Mouse (Mus musculus) left cerebral cortex, adult 2 months (tissue): ENCODE measurements at regions not wholly inside any gene's neighbourhood (a gene's known extent, or its start where the extent isn't known, plus 50 kb on each side); places are given as distances from the start of the nearest gene placed in this dataset.
A peak's percentile ranks its signal among the peaks of the same experiment; 100 is the strongest.

ENCODE experiments used
- DNase-seq, 2 experiments: peaks; one replicate each; pipeline ENCODE4 v3.0.0; 2021 to 2022; ENCODE audit warnings: low spot score in 2 of 2, mixed read lengths in 1 of 2; ENCODE audit errors: extremely low spot score in 1 of 2
- H3K27ac ChIP-seq: fragments of 200-600 bp; 2 replicates; pipeline ENCODE4 v1.8.1; 2022
- H3K4me3 ChIP-seq: fragments of 200-600 bp; 2 replicates; pipeline ENCODE4 v1.8.1; 2022
- CTCF ChIP-seq: fragments of 200-600 bp; IDR thresholded peaks from 2 replicates; pipeline ENCODE4 v1.8.1; 2022; ENCODE audit warnings: antibody characterized with exemption, mild to moderate bottlenecking, moderate library complexity
- intact Hi-C: fragments of 180-260 bp; cut with DNase I; formaldehyde crosslinking; loops from one replicate; pipeline ENCODE4 v1.15.1; 2025

DNA sequence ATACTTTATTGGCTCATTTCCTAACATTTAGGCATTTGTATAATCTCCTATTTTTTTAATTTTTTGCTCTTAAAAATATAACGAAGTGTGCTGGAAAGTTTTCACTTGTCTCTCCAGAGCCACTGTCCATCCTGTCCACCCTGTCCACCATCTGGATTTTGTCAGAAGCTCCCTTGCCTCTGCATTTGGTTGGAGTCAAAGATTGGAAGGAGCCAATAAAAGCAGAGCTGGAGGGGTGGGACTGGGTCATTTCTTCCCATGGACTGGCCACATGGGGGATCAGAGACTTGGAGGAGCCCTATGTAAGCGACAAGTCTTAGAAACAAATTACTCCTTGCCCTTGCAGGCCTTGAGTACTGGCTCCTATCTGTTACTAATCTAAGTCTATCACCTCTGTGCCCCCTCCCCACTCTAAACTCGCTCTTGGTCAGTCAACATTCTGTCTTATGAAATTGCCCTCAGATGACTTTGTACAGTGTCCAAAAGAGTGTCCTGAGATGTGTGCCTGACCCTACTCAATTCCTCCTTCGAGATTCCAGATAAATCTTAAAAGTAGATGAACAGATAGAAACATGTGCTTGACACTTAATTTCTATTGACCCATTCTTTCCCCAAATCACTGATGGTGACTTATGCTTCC, 303.3 kb downstream of the Nuak1 start:
- intact Hi-C loops: no loop called here
- Histone ChIP-seq H3K27ac (no peak overlapping the region), H3K4me3 (no peak overlapping the region)
- no peak for DNase-seq
- no peak for TF ChIP-seq CTCF

DNA sequence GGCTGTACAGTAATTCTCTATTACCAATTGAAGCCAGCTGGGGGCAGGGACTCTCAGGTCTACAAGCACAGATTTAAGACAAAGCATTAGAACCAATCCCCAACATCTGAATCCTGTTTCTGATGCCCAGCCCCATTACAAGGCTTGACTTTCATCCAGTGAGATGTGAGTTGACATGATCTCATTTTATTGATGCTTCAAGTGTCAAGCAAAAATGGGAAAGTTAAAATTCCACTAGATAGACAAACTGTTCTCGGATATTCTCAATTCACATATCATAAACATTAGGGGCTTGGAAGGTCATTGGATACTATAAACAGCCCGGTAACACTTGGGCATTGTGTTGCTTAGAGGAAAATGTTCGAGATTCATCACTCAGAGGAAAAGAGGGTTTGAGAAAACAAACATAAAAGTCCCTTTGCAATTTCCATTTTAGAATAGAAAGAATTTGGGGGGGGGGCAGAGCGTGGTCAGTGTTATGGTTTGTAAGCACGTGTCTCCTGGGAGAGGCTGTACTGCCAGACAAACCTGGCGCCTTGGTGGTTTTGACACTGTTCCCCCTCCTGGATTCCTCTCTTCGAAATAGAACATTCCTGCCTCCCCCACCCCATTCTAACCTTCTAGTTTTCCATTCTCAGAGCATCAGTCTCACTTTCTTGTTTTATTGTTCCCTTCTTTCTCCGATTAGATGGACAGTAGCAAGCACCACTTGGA, 297.5 kb downstream of the Nuak1 start:
- TF ChIP-seq CTCF: no peak
- no peak overlapping the region for H3K27ac ChIP-seq
- intact Hi-C loops: no loop called here
- DNase-seq: no peak
- no peak overlapping the region for H3K4me3 ChIP-seq

DNA sequence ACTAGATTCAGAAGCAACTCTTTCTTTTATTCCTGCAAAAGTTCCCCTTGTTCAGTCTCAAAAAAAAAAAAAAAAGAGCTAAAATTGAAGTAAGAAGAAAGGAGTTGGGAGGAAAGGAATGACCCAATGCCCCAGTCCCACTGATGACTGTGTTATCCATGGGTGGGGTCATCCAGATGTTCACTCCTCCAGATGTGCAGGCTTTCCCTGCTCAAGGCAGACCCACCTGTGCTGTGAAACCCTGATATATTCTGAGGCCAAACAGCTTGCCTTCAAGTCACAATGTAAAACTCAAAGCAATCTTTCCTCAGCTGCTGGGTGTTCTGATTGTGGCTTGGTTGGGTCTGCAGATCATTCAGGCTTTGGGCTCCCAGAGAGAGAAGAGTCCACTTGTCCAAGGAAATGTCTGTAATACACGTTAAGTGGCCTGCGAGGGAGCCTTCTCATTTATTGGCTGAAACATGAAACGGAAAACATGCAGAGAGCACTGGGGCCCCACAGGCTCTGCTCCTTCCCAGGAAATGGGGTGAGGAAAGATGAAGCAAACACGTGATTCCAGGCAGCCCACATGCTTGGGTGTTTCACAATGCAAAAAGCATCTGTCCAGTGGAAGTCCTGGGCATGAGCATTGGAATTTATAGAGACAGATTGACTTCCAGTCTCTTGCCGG, 296.6 kb downstream of the Nuak1 start:
- no peak for DNase-seq
- Histone ChIP-seq H3K4me3 (no peak overlapping the region), H3K27ac (no peak overlapping the region)
- TF ChIP-seq CTCF: no peak
- intact Hi-C loops: no loop called here

DNA sequence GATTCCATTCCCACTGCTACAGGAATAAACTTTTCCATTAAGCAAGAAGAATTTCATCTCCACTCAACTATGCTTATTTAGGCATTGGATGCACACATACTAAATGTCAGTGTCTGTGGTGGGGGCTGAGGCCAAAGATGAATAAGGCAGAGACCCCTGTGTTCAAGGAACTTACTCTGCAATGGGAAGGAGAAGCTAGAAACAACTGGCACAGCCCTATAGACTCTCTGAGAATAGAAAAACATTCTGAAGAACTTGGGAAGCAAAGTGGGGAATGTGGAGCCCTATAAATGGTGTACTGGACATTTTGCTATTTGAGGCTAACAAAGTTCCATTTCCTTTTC, 296.1 kb downstream of the Nuak1 start:
- Histone ChIP-seq H3K4me3 (no peak overlapping the region), H3K27ac (no peak overlapping the region)
- no peak for DNase-seq
- TF ChIP-seq CTCF: no peak
- intact Hi-C loops: no loop called here

DNA sequence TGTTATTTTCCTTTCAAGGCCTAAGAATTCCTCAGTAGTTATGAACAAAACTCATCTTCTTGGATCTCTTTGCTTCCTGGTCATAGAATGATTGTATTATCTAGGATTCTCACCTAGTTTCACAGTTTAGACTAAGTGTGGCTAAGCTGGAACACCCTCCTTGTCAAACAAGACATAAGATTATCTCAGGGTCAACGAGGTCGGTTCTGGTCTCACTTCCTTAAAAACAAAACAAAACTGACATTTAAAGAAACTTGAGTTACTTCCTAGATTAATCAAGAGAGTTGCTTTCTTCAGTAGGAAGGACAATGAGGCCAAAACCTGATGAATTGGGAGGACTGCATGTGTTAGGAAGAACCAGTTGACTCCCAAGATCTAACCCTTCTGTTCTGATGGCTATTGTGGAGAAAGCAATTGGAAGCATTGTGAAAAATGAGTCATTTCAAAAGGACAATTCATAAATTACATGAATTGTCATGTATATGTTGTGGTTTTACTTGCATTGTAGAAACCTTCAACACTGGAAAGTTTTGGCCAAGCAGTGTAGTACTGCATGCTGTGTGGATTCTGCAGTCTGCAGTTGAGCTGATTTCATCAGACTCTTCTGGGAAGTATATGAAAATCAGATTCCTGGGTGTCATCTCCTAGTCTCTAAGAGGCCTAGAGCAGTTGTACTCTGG, 293.0 kb downstream of the Nuak1 start:
- no peak for DNase-seq
- Histone ChIP-seq H3K27ac (no peak overlapping the region), H3K4me3 (no peak overlapping the region)
- no peak for TF ChIP-seq CTCF
- intact Hi-C loops: no loop called here

DNA sequence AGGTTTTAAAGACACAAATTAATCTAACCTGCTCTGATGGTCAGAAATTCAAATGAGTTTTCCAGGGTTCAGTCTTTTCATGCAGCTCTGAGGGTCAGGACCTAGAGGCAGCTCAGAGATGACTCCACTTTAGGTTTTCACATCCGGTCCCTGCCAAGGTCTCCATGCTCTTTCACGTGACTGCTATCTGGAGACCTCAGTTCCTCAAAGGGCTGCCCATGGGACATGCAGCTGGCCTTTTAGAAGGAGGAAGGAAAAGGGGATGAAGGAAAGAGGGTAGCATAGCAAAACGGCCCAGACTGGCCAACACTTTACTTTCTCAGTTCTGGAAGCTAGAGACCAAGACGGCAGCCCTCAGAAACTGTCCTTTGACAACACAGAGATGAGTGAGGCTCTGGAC, 276.6 kb downstream of the Nuak1 start:
- Histone ChIP-seq H3K27ac (no peak overlapping the region), H3K4me3 (no peak overlapping the region)
- DNase-seq: no peak
- intact Hi-C loops: loop anchor here (10.0 kb wide), 1 partner anchor 271 kb away; no protein-coding TSS in a partner anchor
- no peak for TF ChIP-seq CTCF

DNA sequence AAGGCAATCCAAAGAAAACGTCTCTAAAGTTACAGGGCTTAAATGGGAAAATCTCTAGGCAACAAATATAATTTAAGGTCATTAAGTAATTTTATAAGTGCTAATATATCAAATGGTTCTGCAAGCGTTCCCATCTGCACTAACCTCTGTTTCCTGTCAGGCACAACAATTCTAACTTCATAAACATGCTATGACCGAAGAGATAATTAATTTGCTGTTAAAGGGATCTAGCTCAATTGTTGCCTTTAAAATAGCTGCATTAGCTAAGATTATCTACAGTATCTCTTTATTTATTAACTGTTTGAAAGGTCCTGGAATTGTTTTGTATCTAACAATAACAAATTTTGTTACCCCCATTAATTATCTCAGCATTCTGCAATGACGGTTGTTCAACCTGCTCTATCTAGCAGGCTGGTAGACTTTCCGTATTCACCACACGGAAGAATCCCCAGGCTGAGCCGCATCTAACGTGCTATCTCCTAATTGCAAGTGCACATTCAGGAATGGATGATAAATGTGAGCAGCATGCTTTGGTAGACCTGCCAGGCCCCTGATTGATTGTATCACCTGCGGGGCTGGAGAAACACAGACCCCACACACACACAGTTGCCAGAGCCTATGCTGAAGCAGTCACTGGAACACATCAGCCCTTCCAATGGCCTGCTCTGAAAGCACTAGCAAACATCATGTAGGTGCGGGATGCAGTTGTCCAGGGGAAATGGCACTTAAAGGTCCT, 274.4 kb downstream of the Nuak1 start:
- DNase-seq: no peak
- TF ChIP-seq CTCF: no peak
- intact Hi-C loops: loop anchor here (10.0 kb wide), 1 partner anchor 269 kb away; no protein-coding TSS in a partner anchor
- Histone ChIP-seq H3K4me3 (no peak overlapping the region), H3K27ac (no peak overlapping the region)

DNA sequence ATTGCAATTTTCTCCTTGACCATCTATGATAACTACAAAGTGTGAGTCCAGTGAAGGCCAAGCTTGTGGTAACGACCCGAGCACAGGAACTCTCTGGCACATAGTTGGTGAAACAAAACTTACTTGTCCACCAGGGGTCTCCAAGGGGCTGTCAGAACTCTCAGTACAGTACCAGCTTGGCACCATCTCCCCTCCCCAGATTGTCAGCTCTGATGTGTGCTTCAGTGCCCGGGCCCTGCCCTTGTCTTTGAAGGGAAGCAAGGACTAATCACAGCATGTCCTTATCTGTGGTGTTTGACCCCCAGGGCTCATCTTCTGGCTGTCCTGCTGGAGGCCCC, 273.9 kb downstream of the Nuak1 start:
- peak; percentile 40 for TF ChIP-seq CTCF
- no peak for DNase-seq
- intact Hi-C loops: loop anchor here (10.0 kb wide), 1 partner anchor 268 kb away; no protein-coding TSS in a partner anchor
- H3K27ac ChIP-seq: no peak overlapping the region
- H3K4me3 ChIP-seq: no peak overlapping the region

DNA sequence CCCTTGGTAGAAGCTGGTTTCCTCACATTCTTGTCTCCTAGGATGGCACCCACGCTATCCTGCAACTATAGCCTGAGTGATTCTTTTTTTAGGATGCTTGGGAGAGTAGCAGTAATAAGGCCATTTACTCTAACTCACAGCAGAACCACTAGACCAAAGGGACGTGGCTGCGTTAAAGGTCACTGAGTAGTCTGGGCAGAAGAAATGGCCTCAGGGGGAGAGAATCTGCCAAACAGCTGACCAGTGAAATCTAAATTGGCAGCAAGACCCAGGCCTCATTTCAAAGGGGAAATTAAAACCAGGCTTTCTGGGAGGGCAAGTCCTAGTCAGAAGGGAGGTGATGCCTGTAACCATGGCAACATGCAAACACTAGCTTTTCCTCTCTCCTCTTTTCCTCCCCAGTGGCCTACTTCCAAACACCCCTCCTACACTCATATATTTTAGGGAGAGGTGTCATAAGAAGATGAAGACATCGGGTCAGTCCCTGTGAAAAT, 267.5 kb downstream of the Nuak1 start:
- peak overlapping the region; percentile 86 for H3K27ac ChIP-seq

DNA sequence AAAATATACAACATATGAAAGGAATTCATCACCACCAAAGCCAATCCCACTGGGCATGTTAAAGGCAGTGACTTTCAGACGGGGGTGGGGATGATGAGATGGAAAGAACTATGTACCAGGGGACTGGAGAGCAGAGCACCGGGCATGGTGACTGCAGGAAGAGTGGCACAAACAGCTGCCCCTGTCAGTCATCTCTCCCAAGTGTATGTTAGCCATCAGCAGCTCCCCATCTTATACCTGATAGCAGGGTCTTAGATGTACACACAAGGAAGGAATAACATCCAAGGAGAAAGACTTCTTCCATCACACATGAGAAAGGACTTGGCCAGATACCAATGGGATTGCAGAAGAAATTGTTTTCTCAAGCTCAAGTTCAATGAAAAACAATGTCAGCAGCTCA, 257.2 kb downstream of the Nuak1 start:
- H3K4me3 ChIP-seq: no peak overlapping the region
- intact Hi-C loops: no loop called here
- H3K27ac ChIP-seq: no peak overlapping the region
- no peak for TF ChIP-seq CTCF
- DNase-seq: no peak

More for the DNA sequence above, 267.5 kb downstream of the Nuak1 start:
- peak; percentile 31 to 38 for DNase-seq
- intact Hi-C loops: loop anchor here (10.0 kb wide), 1 partner anchor 182 kb away; no protein-coding TSS in a partner anchor
- TF ChIP-seq CTCF: no peak
- no peak overlapping the region for H3K4me3 ChIP-seq

DNA sequence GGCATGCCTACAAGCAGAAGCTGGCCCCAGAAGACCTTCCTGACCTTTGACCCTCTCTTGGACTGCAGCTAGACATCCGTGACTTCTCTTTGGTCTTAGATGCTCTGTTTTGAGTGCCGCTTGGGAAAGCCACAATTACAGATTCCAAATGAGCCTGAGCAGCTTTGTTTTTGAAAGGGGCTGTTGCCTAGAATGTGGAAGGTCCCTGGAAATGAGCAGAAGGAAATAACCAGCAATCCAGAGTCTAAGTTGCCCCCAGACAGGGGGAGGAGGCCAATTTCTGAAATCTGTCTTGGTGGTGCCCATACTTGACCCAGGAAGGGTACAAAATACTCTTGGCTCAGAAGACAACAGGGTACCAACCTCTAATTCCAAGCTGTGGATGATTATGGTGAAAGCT, 253.9 kb downstream of the Nuak1 start:
- no peak for TF ChIP-seq CTCF
- no peak overlapping the region for H3K4me3 ChIP-seq
- H3K27ac ChIP-seq: no peak overlapping the region
- DNase-seq: no peak
- intact Hi-C loops: no loop called here
